Mouse (Mus musculus) lung, embryonic 15.5 days (tissue): Measurements from ENCODE around the gene Unc5cl. TPM values are rescaled to one million over a fixed set of nuclear protein-coding genes. Genes with fewer than 3 reads are reported as not detected.

ENCODE experiments used
- ATAC-seq: fragments of 200-750 bp; cut with Nextera tagmentation; 2 replicates; pipeline ENCODE4 v1.8.0; 2017; ENCODE audit warnings: moderate number of reproducible peaks, borderline replicate concordance; ENCODE audit not compliant: low FRiP score, low TSS enrichment; ENCODE audit errors: extremely low read depth
- H3K27ac ChIP-seq: fragments of 300-500 bp; sonication (generic); 2 replicates; pipeline ENCODE4 v1.5.1; 2015; ENCODE audit warnings: moderate library complexity, mild to moderate bottlenecking, inconsistent platforms
- H3K27me3 ChIP-seq: fragments of 300-500 bp; sonication (generic); 2 replicates; pipeline ENCODE4 v1.6.1; 2015; ENCODE audit warnings: inconsistent platforms
- H3K36me3 ChIP-seq: fragments of 300-500 bp; sonication (generic); 2 replicates; pipeline ENCODE4 v1.6.1; 2015; ENCODE audit warnings: inconsistent platforms
- H3K4me1 ChIP-seq: fragments of 300-500 bp; sonication (generic); 2 replicates; pipeline ENCODE4 v1.6.1; 2015; ENCODE audit warnings: inconsistent platforms
- H3K4me2 ChIP-seq: fragments of 300-500 bp; sonication (generic); 2 replicates; pipeline ENCODE4 v1.6.1; 2015; ENCODE audit warnings: inconsistent platforms, mild to moderate bottlenecking, moderate library complexity
- H3K4me3 ChIP-seq: fragments of 300-500 bp; sonication (generic); 2 replicates; pipeline ENCODE4 v1.5.1; 2015; ENCODE audit warnings: mild to moderate bottlenecking, inconsistent platforms
- H3K9ac ChIP-seq: fragments of 300-500 bp; sonication (generic); 2 replicates; pipeline ENCODE4 v1.6.1; 2015; ENCODE audit warnings: inconsistent platforms
- H3K9me3 ChIP-seq: fragments of 300-500 bp; sonication (generic); 2 replicates; pipeline ENCODE4 v1.6.1; 2016; ENCODE audit warnings: inconsistent platforms
- WGBS: fragments of 180-500 bp; shearing (Covaris S2); methylation state at CpG from one replicate; pipeline ENCODE4 v1.1.7; 2015; 5-methylcytosine and 5-hydroxymethylcytosine counted together
- polyA plus RNA-seq: library from polyadenylated mRNA; unstranded; fragments of >200 nt; fragmentation: Nextera tagmentation; extraction: Ambion mirVana; gene quantifications from 2 replicates; pipeline ENCODE4 v1.2.1, GENCODE M21; 2015

Unc5cl gene
- polyA plus RNA-seq, 1 experiment from 2014 or later = 2.4 TPM

DNA sequence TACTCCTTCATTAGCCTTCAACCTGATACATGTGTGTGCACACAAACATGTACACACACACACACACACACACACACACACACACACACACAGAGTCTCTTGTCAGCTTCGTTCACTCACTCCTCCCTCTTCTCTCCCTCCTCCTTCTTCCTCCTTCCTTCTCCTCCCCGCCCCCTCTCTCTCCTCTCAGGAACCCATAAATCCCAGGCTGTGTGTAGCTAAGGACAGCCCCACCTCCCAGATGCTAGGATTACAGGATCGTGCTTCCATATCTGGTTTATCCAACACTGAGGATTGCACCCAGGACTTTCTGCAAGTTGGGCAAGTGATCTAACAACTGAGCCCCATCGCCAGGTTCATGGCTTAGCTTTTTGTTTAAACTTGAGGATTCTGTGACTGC is 59.9 kb downstream of the Unc5cl start:
- no peak overlapping the region for H3K4me3 ChIP-seq
- ATAC-seq = no peak
- H3K4me2 ChIP-seq = no peak overlapping the region
- no peak overlapping the region for H3K27ac ChIP-seq
- WGBS = 34% methylated on average over 4 of the region's 4 CpGs
- no peaks in the 10 kb centered on the region for H3K36me3 ChIP-seq
- H3K4me1 ChIP-seq = no peaks in the 10 kb centered on the region
- H3K9ac ChIP-seq = no peak overlapping the region
- no peaks in the 10 kb centered on the region for H3K27me3 ChIP-seq
- no peaks in the 10 kb centered on the region for H3K9me3 ChIP-seq

DNA sequence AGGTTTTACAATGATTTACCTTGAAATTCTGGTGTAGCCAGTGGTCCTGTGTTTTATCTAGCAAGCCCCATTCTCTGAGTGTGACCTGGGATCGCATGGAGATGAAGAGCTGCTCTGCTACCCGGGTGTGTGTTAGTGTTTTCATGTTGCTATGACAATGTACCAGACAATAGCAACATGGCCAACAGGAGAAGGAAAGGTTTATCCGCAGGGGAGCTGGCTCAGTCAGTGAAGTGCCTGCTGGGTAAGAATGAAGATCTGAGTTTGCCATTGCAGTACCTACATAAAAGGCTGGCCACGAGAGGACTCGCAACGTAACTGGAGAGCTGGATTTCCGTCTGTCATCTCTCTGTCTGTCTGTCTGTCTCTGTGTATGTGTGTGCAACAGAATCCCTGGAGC is 64.3 kb downstream of the Unc5cl start:
- Histone ChIP-seq H3K4me1 (no peaks in the 10 kb centered on the region), H3K9ac (no peak overlapping the region), H3K4me3 (no peak overlapping the region), H3K4me2 (no peak overlapping the region), H3K36me3 (no peaks in the 10 kb centered on the region), H3K9me3 (no peaks in the 10 kb centered on the region), H3K27ac (no peak overlapping the region), H3K27me3 (no peaks in the 10 kb centered on the region)
- WGBS = 79% methylated on average over 7 of the region's 7 CpGs
- ATAC-seq = no peak

- H3K4me2 ChIP-seq = no peak overlapping the region
Observed at GRCm38 (mm10) chr17:48520352-48520751, 65.7 kb downstream of the Unc5cl start.

GRCm38 (mm10) chr17:48523056-48523455 is 68.4 kb downstream of the Unc5cl start:
- H3K9ac ChIP-seq = no peak overlapping the region
- H3K27ac ChIP-seq = no peak overlapping the region
- 88% methylated on average over 2 of the region's 2 CpGs for WGBS
- no peak for ATAC-seq
- H3K27me3 ChIP-seq = no peaks in the 10 kb centered on the region
- H3K4me1 ChIP-seq = no peaks in the 10 kb centered on the region
- no peak overlapping the region for H3K4me2 ChIP-seq
- H3K4me3 ChIP-seq = no peak overlapping the region
- no peaks in the 10 kb centered on the region for H3K36me3 ChIP-seq
- no peaks in the 10 kb centered on the region for H3K9me3 ChIP-seq

More at GRCm38 (mm10) chr17:48520352-48520751, 65.7 kb downstream of the Unc5cl start:
- 89% methylated on average over 3 of the region's 3 CpGs for WGBS
- no peak overlapping the region for H3K9ac ChIP-seq
- no peaks in the 10 kb centered on the region for H3K4me1 ChIP-seq
- ATAC-seq = no peak
- H3K27me3 ChIP-seq = no peaks in the 10 kb centered on the region
- H3K4me3 ChIP-seq = no peak overlapping the region
- H3K27ac ChIP-seq = no peak overlapping the region
- no peaks in the 10 kb centered on the region for H3K36me3 ChIP-seq
- no peaks in the 10 kb centered on the region for H3K9me3 ChIP-seq

DNA sequence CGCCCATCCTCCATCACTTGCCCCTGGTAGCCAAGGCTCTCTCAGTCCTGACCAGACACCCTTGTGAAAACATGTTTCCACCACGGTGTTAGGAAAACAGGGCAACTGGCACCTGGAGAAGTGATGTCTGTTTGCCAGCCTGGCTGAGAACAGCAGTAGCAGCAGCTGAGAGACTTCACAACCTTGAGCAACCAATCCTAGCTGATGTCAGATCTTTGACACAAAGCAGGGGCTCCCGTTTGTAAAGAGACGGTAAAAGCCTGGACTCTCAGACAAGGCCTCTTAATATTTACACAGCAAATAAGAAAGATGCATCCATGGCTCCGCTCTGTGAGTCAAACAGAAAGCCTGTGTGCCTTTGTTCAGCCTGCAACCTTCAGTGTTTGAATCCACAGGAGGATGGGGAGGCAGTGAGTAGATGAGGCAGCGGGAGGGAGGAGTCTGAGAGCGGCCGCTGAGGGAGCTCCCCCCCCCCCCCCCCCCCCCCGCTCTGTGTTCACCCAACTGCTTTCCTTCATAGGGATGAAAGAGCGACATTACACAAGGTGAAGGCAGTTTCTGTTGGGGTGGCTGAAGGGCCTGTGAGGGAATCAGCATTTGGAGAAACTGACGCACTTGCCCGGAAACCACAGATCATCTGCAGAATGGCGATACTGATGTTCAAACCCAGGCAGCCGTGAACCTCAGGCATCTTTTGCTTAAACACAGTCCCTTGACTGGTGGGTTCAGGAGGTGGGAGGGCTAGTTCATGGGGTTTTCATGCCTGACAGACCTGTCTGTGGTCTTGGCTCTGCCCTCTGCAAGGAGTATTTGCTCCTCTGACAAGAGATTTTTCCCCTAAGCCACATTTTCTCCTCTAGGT is 79.4 kb downstream of the Unc5cl start:
- Histone ChIP-seq H3K27me3 (no peaks in the 10 kb centered on the region), H3K4me2 (no peak overlapping the region), H3K9ac (no peak overlapping the region), H3K9me3 (no peaks in the 10 kb centered on the region), H3K4me3 (no peak overlapping the region), H3K4me1 (no peaks in the 10 kb centered on the region), H3K27ac (no peak overlapping the region), H3K36me3 (no peaks in the 10 kb centered on the region)
- ATAC-seq = no peak
- 26% methylated on average over 14 of the region's 14 CpGs for WGBS

DNA sequence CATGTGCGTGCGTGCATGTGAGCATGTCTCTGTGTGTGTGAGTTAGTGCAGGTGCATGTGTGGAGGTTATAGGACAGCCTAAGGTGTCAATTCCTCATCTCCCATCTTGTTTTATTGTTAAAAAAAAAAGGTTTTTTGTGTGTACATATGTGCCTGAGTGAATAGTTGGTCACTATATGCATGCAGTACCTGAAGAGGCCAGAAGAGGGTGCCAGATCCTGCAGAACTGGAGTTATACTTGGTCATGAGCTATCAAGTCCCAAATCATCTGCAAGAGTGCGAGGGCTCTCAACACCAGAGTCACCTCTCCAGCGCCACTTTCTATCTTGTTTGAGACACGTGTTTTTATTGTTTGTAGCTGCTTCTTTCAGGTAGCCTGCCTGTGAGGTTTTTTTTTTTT is 83.6 kb downstream of the Unc5cl start:
- Histone ChIP-seq H3K9ac (no peak overlapping the region), H3K36me3 (no peaks in the 10 kb centered on the region), H3K27ac (no peak overlapping the region), H3K9me3 (no peaks in the 10 kb centered on the region), H3K27me3 (no peaks in the 10 kb centered on the region), H3K4me3 (no peak overlapping the region), H3K4me2 (no peak overlapping the region), H3K4me1 (0 out of 2 replicates have a peak, but pooled peaks cover 2% of the 10 kb centered on the region)
- no peak for ATAC-seq
- WGBS = 79% methylated on average over 5 of the region's 5 CpGs

- no peak overlapping the region for H3K27ac ChIP-seq
- 84% methylated on average over 17 of the region's 17 CpGs for WGBS
- H3K4me2 ChIP-seq = no peak overlapping the region
- no peaks in the 10 kb centered on the region for H3K27me3 ChIP-seq
- H3K9me3 ChIP-seq = no peaks in the 10 kb centered on the region
- H3K9ac ChIP-seq = no peak overlapping the region
- ATAC-seq = no peak
- H3K36me3 ChIP-seq = no peaks in the 10 kb centered on the region
- H3K4me3 ChIP-seq = no peak overlapping the region
- 0 out of 2 replicates have a peak, but pooled peaks cover 9% of the 10 kb centered on the region for H3K4me1 ChIP-seq
Observed at GRCm38 (mm10) chr17:48539326-48539725, 84.6 kb downstream of the Unc5cl start.

DNA sequence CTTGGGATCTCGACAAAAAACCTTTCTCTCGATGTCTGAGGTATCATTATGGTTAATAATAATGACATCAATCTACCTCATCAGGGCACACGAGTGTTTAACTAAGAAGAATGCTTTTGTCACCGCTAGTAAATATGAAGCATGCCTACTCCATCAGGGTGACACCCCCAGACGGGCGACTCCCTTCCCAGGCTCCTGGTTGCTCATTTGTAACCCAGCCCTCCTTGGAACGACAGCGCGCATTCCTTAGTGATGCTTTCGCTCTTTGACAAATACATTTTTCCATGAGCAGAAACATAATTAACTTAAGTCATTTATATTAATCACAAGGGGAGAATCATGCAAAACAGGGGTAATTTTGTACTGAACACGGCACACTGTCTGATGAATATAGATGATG is 88.0 kb downstream of the Unc5cl start:
- ATAC-seq = no peak
- Histone ChIP-seq H3K36me3 (no peaks in the 10 kb centered on the region), H3K4me1 (0 out of 2 replicates have a peak, but pooled peaks cover 9% of the 10 kb centered on the region), H3K27me3 (no peaks in the 10 kb centered on the region), H3K27ac (no peak overlapping the region), H3K9ac (no peak overlapping the region), H3K4me3 (no peak overlapping the region), H3K4me2 (no peak overlapping the region), H3K9me3 (no peaks in the 10 kb centered on the region)
- WGBS = 35% methylated on average over 11 of the region's 11 CpGs

DNA sequence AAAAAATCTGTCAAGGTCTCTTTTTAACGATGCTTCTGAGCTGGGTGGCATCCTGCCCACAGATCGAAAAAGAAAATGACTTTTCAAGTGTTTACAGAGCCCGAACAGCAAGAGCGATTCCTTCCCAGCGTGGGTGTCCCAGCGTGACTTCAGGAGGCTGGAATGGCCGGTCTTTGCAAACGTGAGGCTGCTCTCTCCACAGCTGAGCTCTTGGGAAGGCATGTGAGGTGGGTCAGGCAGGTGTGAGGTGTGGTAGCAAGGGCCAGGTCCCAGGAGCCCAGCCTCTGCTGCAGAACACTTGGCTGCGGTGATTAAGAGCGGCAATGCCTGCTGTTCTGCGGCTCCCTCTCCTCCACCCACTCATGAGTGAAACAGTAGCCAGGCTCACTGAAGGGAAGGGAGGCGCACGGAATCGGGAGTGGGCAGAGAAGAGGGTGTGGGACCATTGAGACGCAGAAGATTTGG is 88.6 kb downstream of the Unc5cl start:
- ATAC-seq = 0 out of 2 replicates have a peak, but pooled peaks have one; percentile 32
- Histone ChIP-seq H3K4me2 (peak overlapping the region; percentile 27), H3K4me3 (no peak overlapping the region), H3K27me3 (no peaks in the 10 kb centered on the region), H3K9ac (no peak overlapping the region), H3K36me3 (no peaks in the 10 kb centered on the region), H3K9me3 (no peaks in the 10 kb centered on the region), H3K4me1 (0 out of 2 replicates have a peak, but pooled peaks cover 9% of the 10 kb centered on the region), H3K27ac (no peak overlapping the region)
- 32% methylated on average over 15 of the region's 15 CpGs for WGBS

DNA sequence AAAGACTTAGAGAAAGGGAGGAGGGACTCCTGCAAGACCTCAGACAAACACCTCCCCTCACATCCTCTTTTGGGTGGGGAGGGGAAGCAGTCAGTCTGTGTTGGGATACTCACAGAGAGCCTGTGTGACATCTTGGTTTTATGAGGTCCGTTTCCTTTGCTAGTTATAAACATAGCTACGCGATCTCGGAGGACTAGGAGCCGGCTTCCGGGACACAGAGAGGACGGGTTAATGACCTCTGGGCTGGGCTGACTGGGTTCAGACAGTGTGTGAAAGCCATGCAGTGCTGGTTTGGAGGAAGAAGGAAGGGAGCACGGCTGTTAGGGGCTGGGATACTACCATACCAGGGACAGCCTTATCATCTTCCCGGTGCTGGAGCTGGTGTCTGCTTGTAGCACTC is 90.0 kb downstream of the Unc5cl start:
- Histone ChIP-seq H3K4me3 (no peak overlapping the region), H3K9me3 (no peaks in the 10 kb centered on the region), H3K4me1 (0 out of 2 replicates have a peak, but pooled peaks cover 9% of the 10 kb centered on the region), H3K4me2 (0 out of 2 replicates have a peak overlapping the region, but pooled peaks have one; percentile 7), H3K9ac (no peak overlapping the region), H3K27me3 (no peaks in the 10 kb centered on the region), H3K27ac (0 out of 2 replicates have a peak overlapping the region, but pooled peaks have one; percentile 3), H3K36me3 (no peaks in the 10 kb centered on the region)
- 25% methylated on average over 9 of the region's 9 CpGs for WGBS
- ATAC-seq = no peak

- WGBS = 48% methylated on average over 28 of the region's 28 CpGs
- H3K27me3 ChIP-seq = no peaks in the 10 kb centered on the region
- 0 out of 2 replicates have a peak overlapping the region, but pooled peaks have one; percentile 7 for H3K4me2 ChIP-seq
- 0 out of 2 replicates have a peak, but pooled peaks cover 9% of the 10 kb centered on the region for H3K4me1 ChIP-seq
- H3K27ac ChIP-seq = 0 out of 2 replicates have a peak overlapping the region, but pooled peaks have one; percentile 3
- no peaks in the 10 kb centered on the region for H3K9me3 ChIP-seq
- no peak overlapping the region for H3K9ac ChIP-seq
- H3K36me3 ChIP-seq = no peaks in the 10 kb centered on the region
- ATAC-seq = peak; percentile 62; the same call in 1 of the 2 replicates
- H3K4me3 ChIP-seq = no peak overlapping the region
Observed at GRCm38 (mm10) chr17:48545223-48545943, 90.7 kb downstream of the Unc5cl start.
